In the genomic region with DNA sequence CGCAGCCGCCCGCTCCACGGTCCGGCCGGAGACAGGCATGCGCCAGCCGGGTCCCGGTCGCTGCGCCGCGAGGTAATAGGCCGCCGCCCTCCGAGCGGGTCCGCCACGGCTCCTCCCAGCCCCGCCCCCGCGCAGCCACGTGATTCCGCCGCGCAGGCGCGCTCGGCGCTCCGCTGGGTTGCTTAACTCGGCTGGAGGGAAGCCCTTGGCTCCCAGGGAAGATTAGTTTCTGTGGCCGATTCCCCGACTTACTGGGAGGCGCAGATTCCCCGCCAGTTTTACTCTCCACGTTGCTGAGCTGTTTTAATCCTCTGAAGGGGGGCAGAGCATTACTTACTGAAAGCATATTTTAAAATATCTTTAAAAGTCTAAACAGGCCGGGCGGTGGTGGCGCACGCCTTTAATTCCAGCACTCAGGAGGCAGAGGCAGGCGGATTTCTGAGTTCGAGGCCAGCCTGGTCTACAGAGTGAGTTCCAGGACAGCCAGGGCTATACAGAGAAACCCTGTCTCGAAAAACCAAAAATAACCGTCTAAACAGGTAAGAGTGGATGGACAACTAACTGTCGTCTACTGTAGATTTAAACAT, we compare ENCODE assay signal across 8 mouse cellular contexts. TPM values are rescaled to one million over a fixed set of nuclear protein-coding genes. Genes with fewer than 3 reads are reported as not detected.
DNase-seq lines count a peak whose midpoint lies in the region; ATAC-seq lines count a peak whose summit lies in the region.

A gene (minus strand): TSS at position 69 of the 587 bp plus-strand sequence.

- 14% methylated on average over 42 of the region's 46 CpGs for WGBS in hindbrain, embryonic 16.5 days

- peak within 1 kb of the TSS; percentile 54 for H3K27ac ChIP-seq in hindbrain, embryonic 16.5 days (ENCODE audit: low read depth, low read length)

- H3K27me3 ChIP-seq in hindbrain, embryonic 16.5 days (replicated peaks; ENCODE audit: control insufficient read depth, insufficient read depth, low read length): no peaks in the 10 kb centered on the region

- H3K4me2 ChIP-seq in hindbrain, embryonic 16.5 days (ENCODE audit: low read length): peak within 1 kb of the TSS; percentile 60

- H3K36me3 ChIP-seq in hindbrain, embryonic 16.5 days (ENCODE audit: control insufficient read depth, insufficient read depth, low read length): peaks cover 4% of the 10 kb centered on the region; the same call in 1 of the 2 replicates

- peaks cover 12% of the 10 kb centered on the region for H3K4me1 ChIP-seq in hindbrain, embryonic 16.5 days (ENCODE audit: control insufficient read depth, insufficient read depth, low read depth, low read length)

- peak within 1 kb of the TSS; percentile 49 for H3K4me3 ChIP-seq in hindbrain, embryonic 16.5 days (ENCODE audit: low read length)

- peak; percentile 85 for DNase-seq in WW6 (ENCODE audit: low read depth, low spot score)
- peak; percentile 92 to 94 for DNase-seq in cerebellum, postnatal 4 days (ENCODE audit: low spot score in 2 of 2)
- peak; percentile 97 for DNase-seq in gastrocnemius, adult 18-20 months (ENCODE audit: low spot score)
- DNase-seq in left cerebral cortex, adult 11 months (ENCODE audit: low spot score): peak; percentile 89
- peak; percentile 94 for DNase-seq in lung, postnatal 36 days
- peak; percentile 95 for DNase-seq in retina, embryonic 14.5 days (ENCODE audit: low spot score)
- peak; percentile 97 for DNase-seq in thymus, postnatal 36 days

- peak; percentile 97 for ATAC-seq in hindbrain, embryonic 16.5 days

- H3K9ac ChIP-seq in hindbrain, embryonic 16.5 days (ENCODE audit: low read depth, low read length): peak within 1 kb of the TSS; percentile 66

- no peaks in the 10 kb centered on the region for H3K9me3 ChIP-seq in hindbrain, embryonic 16.5 days (ENCODE audit: control insufficient read depth, low read length)

RNA-seq across cellular contexts. Expression of the gene that starts here (rescaled TPM):
- 1 to 10 TPM; 3.7 to 5.0 TPM for total RNA-seq in gastrocnemius, adult 18-20 months (2021)
- 27.7 and 31.5 TPM in 2 replicates for polyA plus RNA-seq in hindbrain, embryonic 16.5 days (2015; fragmentation: Nextera tagmentation; extraction: Ambion mirVana)

Comparison
In these comparisons a context has a peak if more than half of its experiments do, and no peak if none do; other contexts are left out.
1. Peak in every context shown above with its lines: DNase-seq, ATAC-seq, H3K4me3 ChIP-seq and H3K27ac ChIP-seq.